In the genomic region with DNA sequence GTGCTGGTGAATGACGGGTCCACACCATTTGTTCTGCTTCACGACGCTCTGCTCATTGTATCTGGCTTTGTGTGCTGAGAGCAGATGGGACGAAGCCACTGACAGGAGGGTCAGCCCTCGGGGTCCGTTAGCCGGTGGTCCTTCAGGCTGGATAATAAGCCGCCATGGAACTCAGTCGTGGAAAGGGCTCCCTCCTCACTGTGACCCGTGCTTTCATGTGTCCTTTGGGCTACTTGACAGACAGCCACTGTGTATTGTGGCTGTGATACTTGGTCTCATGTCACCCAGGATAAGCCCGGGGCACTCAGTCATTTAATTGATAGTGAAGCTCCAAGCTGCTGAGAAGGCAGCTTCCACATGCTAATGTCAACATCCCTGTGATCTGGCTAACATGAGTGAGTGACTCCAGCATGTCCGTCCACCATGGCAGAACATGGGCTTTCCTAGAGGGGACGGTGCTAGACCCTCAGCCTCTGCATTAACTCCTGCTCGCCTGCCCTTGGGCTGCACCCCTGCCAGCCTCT, we compare ENCODE assay signal across 18 mouse cellular contexts. TPM values are rescaled to one million over a fixed set of nuclear protein-coding genes. Genes with fewer than 3 reads are reported as not detected.
DNase-seq lines count a peak whose midpoint lies in the region; ATAC-seq lines count a peak whose summit lies in the region.
"Had no signal": no experiment of that assay in that cellular context is flagged by ENCODE, and none has a peak within 500 bp of the region (broad histone marks: within the 10 kb centered on the region; RNA-seq: fewer than 3 reads in every experiment).

No protein-coding gene starts in this region.

- ATAC-seq in embryonic facial prominence, embryonic 14.5 days (ENCODE audit: low read depth), result peak; percentile 65; the same call in 1 of the 2 replicates
- peak; percentile 81 for ATAC-seq in neural tube, embryonic 14.5 days (ENCODE audit: low read depth)

- no peaks in the 10 kb centered on the region for H3K9me3 ChIP-seq in embryonic facial prominence, embryonic 14.5 days (ENCODE audit: control insufficient read depth, low read length)
- H3K9me3 ChIP-seq in midbrain, embryonic 10.5 days (replicated peaks), result no peaks in the 10 kb centered on the region
- H3K9me3 ChIP-seq in neural tube, embryonic 14.5 days (ENCODE audit: control insufficient read depth, low read length), result no peaks in the 10 kb centered on the region
- H3K9me3 ChIP-seq: embryonic facial prominence, embryonic 15.5 days had no signal

- 55% methylated on average over 14 of the region's 14 CpGs for WGBS in embryonic facial prominence, embryonic 14.5 days
- WGBS in midbrain, embryonic 10.5 days, result 41% methylated on average over 14 of the region's 14 CpGs
- WGBS in neural tube, embryonic 14.5 days, result 14% methylated on average over 14 of the region's 14 CpGs

- H3K27ac ChIP-seq in embryonic facial prominence, embryonic 14.5 days (replicated peaks; ENCODE audit: low read depth, low read length), result no peak overlapping the region
- peak overlapping the region; percentile 58 for H3K27ac ChIP-seq in midbrain, embryonic 10.5 days (replicated peaks)
- H3K27ac ChIP-seq in neural tube, embryonic 14.5 days (ENCODE audit: low read depth, low read length), result no peak overlapping the region
- H3K27ac ChIP-seq: embryonic facial prominence, embryonic 15.5 days; heart, adult 2 months; stomach, postnatal 0 days had no signal

- H3K27me3 ChIP-seq in embryonic facial prominence, embryonic 14.5 days (replicated peaks; ENCODE audit: control insufficient read depth, insufficient read depth, low read length), result no peaks in the 10 kb centered on the region; the same call in 1 of the 2 replicates
- peaks cover 39% of the 10 kb centered on the region for H3K27me3 ChIP-seq in midbrain, embryonic 10.5 days (ENCODE audit: low read depth, poor library complexity, severe bottlenecking)
- peaks cover 4% of the 10 kb centered on the region; the same call in 1 of the 2 replicates for H3K27me3 ChIP-seq in neural tube, embryonic 14.5 days (ENCODE audit: control insufficient read depth, insufficient read depth, low read length)

- DNase-seq in cerebellum, postnatal 14 days, result peak; percentile 38 to 51
- no peak for DNase-seq in cerebellum, adult 8-10 months
- DNase-seq in embryonic facial prominence, embryonic 14.5 days (ENCODE audit: low spot score), result peak; percentile 24
- DNase-seq in midbrain, embryonic 10.5 days (ENCODE audit: low spot score), result peak; percentile 71
- DNase-seq in layer of hippocampus, adult 18-20 months (ENCODE audit: low spot score in 2 of 2), result no peak
- no peak for DNase-seq in spleen, adult 18-20 months
- DNase-seq in layer of hippocampus, adult 9-11 months, result no peak
- DNase-seq: adrenal gland, postnatal 14 days; cerebellum, adult 18-20 months; heart, adult 2 months; kidney, adult 9 months; lung, embryonic 14.5 days; right cerebral cortex, postnatal 4 days had no signal

- no peaks in the 10 kb centered on the region for H3K4me1 ChIP-seq in embryonic facial prominence, embryonic 14.5 days (ENCODE audit: control insufficient read depth, insufficient read depth, low read length)
- H3K4me1 ChIP-seq in midbrain, embryonic 10.5 days, result peaks cover 14% of the 10 kb centered on the region
- no peaks in the 10 kb centered on the region for H3K4me1 ChIP-seq in neural tube, embryonic 14.5 days (ENCODE audit: control insufficient read depth, insufficient read depth, low read length)
- H3K4me1 ChIP-seq: embryonic facial prominence, embryonic 15.5 days had no signal

- no peak overlapping the region for H3K9ac ChIP-seq in embryonic facial prominence, embryonic 14.5 days (ENCODE audit: low read depth, low read length)
- no peak overlapping the region for H3K9ac ChIP-seq in neural tube, embryonic 14.5 days (replicated peaks; ENCODE audit: low read depth, low read length)
- H3K9ac ChIP-seq: embryonic facial prominence, embryonic 15.5 days; lung, embryonic 14.5 days had no signal

- H3K36me3 ChIP-seq in embryonic facial prominence, embryonic 14.5 days (ENCODE audit: control insufficient read depth, insufficient read depth, low read length), result no peaks in the 10 kb centered on the region
- H3K36me3 ChIP-seq in midbrain, embryonic 10.5 days, result no peaks in the 10 kb centered on the region
- no peaks in the 10 kb centered on the region for H3K36me3 ChIP-seq in neural tube, embryonic 14.5 days (ENCODE audit: control insufficient read depth, insufficient read depth, low read length)
- H3K36me3 ChIP-seq: embryonic facial prominence, embryonic 15.5 days had no signal

- no peak overlapping the region for H3K4me3 ChIP-seq in embryonic facial prominence, embryonic 14.5 days (ENCODE audit: low read depth, low read length)
- no peak overlapping the region for H3K4me3 ChIP-seq in midbrain, embryonic 10.5 days
- no peak overlapping the region for H3K4me3 ChIP-seq in neural tube, embryonic 14.5 days (ENCODE audit: low read depth, low read length)
- H3K4me3 ChIP-seq: embryonic facial prominence, embryonic 15.5 days; heart, adult 2 months had no signal

- no peak overlapping the region for H3K4me2 ChIP-seq in embryonic facial prominence, embryonic 14.5 days (ENCODE audit: low read depth, low read length)
- no peak overlapping the region for H3K4me2 ChIP-seq in neural tube, embryonic 14.5 days (ENCODE audit: low read depth, low read length)
- H3K4me2 ChIP-seq: embryonic facial prominence, embryonic 15.5 days; lung, embryonic 14.5 days had no signal

RNA-seq across cellular contexts. Expression of a gene that starts 10.3 kb away (rescaled TPM):
- polyA plus RNA-seq in embryonic facial prominence, embryonic 14.5 days (2014; fragmentation: Nextera tagmentation; extraction: Ambion mirVana), result not detected in 2 replicates
- polyA plus RNA-seq in midbrain, embryonic 10.5 days (2016; fragmentation: Nextera tagmentation; extraction: Ambion mirVana), result not detected in 2 replicates
- polyA plus RNA-seq in neural tube, embryonic 14.5 days (2014; fragmentation: Nextera tagmentation; extraction: Ambion mirVana), result not detected in 2 replicates
- not detected for total RNA-seq in layer of hippocampus, adult 18-20 months (2021)
- total RNA-seq: adrenal gland, postnatal 14 days; heart, adult 2 months; heart, postnatal 25 days had no signal
- polyA plus RNA-seq: embryonic facial prominence, embryonic 15.5 days; heart, adult 2 months; limb, embryonic 14.5 days; lung, embryonic 14.5 days; stomach, postnatal 0 days had no signal

Comparison
In these comparisons a context has a peak if more than half of its experiments do, and no peak if none do; other contexts are left out.
1. DNase-seq: peak in cerebellum, postnatal 14 days (2 of 2), embryonic facial prominence, embryonic 14.5 days (single experiment) and midbrain, embryonic 10.5 days (single experiment); none in cerebellum, adult 8-10 months (single experiment), layer of hippocampus, adult 18-20 months (0 of 2), spleen, adult 18-20 months (0 of 2) and layer of hippocampus, adult 9-11 months (single experiment).